Mouse (Mus musculus): ENCODE data around the gene Stxbp5.
A peak's percentile ranks its signal among the peaks of the same experiment; 100 is the strongest.

The Stxbp5 gene

GRCm38 (mm10) chr10:9857850-9858249 is 43.0 kb downstream of the Stxbp5 start:
- no peak for DNase-seq (ENCODE audit: low spot score)

- no peak for DNase-seq (ENCODE audit: low spot score)
Measured at GRCm38 (mm10) chr10:9856792-9857191, 44.1 kb downstream of the Stxbp5 start.

GRCm38 (mm10) chr10:9846408-9846807 is 54.5 kb downstream of the Stxbp5 start:
- no peak for DNase-seq (ENCODE audit: low spot score)

GRCm38 (mm10) chr10:9839408-9839807 is 61.5 kb downstream of the Stxbp5 start:
- no peak for DNase-seq (ENCODE audit: low spot score)

- no peak for DNase-seq (ENCODE audit: low spot score)
Measured at GRCm38 (mm10) chr10:9834986-9835385, 65.9 kb downstream of the Stxbp5 start.

- no peak for DNase-seq (ENCODE audit: low spot score)
Measured at GRCm38 (mm10) chr10:9832937-9833336, 67.9 kb downstream of the Stxbp5 start.

GRCm38 (mm10) chr10:9829744-9830143 is 71.1 kb downstream of the Stxbp5 start:
- no peak for DNase-seq (ENCODE audit: low spot score)

GRCm38 (mm10) chr10:9821299-9821698 is 79.6 kb downstream of the Stxbp5 start:
- DNase-seq (ENCODE audit: low spot score) = no peak

- no peak for DNase-seq (ENCODE audit: low spot score)
Measured at GRCm38 (mm10) chr10:9818574-9818973, 82.3 kb downstream of the Stxbp5 start.

GRCm38 (mm10) chr10:9813926-9814325 is 87.0 kb downstream of the Stxbp5 start:
- DNase-seq (ENCODE audit: low spot score) = peak; percentile 53

- no peak for DNase-seq (ENCODE audit: low spot score)
Measured at GRCm38 (mm10) chr10:9807596-9807995, 93.3 kb downstream of the Stxbp5 start.

GRCm38 (mm10) chr10:9805341-9805740 is 95.5 kb downstream of the Stxbp5 start:
- DNase-seq (ENCODE audit: low spot score) = no peak

- DNase-seq (ENCODE audit: low spot score) = no peak
Measured at GRCm38 (mm10) chr10:9803126-9803525, 97.8 kb downstream of the Stxbp5 start.

GRCm38 (mm10) chr10:9801571-9801970 is 99.3 kb downstream of the Stxbp5 start:
- no peak for DNase-seq (ENCODE audit: low spot score)

- DNase-seq (ENCODE audit: low spot score) = no peak
Measured at GRCm38 (mm10) chr10:9799085-9799484, 101.8 kb downstream of the Stxbp5 start.

GRCm38 (mm10) chr10:9796429-9796828 is 104.5 kb downstream of the Stxbp5 start:
- DNase-seq (ENCODE audit: low spot score) = no peak

GRCm38 (mm10) chr10:9794429-9794828 is 106.5 kb downstream of the Stxbp5 start:
- no peak for DNase-seq (ENCODE audit: low spot score)

- DNase-seq (ENCODE audit: low spot score) = no peak
Measured at GRCm38 (mm10) chr10:9790947-9791346, 109.9 kb downstream of the Stxbp5 start.

GRCm38 (mm10) chr10:9786461-9786860 is 114.4 kb downstream of the Stxbp5 start:
- DNase-seq (ENCODE audit: low spot score) = no peak

- DNase-seq (ENCODE audit: low spot score) = no peak
Measured at GRCm38 (mm10) chr10:9785651-9786050, 115.2 kb downstream of the Stxbp5 start.

- DNase-seq (ENCODE audit: low spot score) = no peak
Measured at GRCm38 (mm10) chr10:9779864-9780263, 121.0 kb downstream of the Stxbp5 start.

GRCm38 (mm10) chr10:9770261-9770660 is 130.6 kb downstream of the Stxbp5 start:
- no peak for DNase-seq (ENCODE audit: low spot score)

- no peak for DNase-seq (ENCODE audit: low spot score)
Measured at GRCm38 (mm10) chr10:9763831-9764230, 137.0 kb downstream of the Stxbp5 start.

GRCm38 (mm10) chr10:9760264-9760663 is 140.6 kb downstream of the Stxbp5 start:
- no peak for DNase-seq (ENCODE audit: low spot score)

GRCm38 (mm10) chr10:9756546-9756945 is 144.3 kb downstream of the Stxbp5 start:
- no peak for DNase-seq (ENCODE audit: low spot score)

Data from layer of hippocampus, adult 9-10 months (tissue).